Mouse (Mus musculus) left cerebral cortex, adult 8-10 months (tissue): ENCODE data around the gene Zfp949. TPM values are rescaled to one million over a fixed set of nuclear protein-coding genes. Genes with fewer than 3 reads are reported as not detected.

Experiments
- DNase-seq, 2 experiments: peaks; one replicate each; pipeline ENCODE4 v3.0.0; 2022; ENCODE audit warnings: low spot score in 2 of 2
- total RNA-seq, 4 experiments: library from RNA; stranded (reverse); gene quantifications; 2 replicates each; pipeline ENCODE4 v1.2.4; 2022

Zfp949 gene
- 10 to 100 TPM; 23.3 to 30.1 (median 28.9) TPM for total RNA-seq

DNA sequence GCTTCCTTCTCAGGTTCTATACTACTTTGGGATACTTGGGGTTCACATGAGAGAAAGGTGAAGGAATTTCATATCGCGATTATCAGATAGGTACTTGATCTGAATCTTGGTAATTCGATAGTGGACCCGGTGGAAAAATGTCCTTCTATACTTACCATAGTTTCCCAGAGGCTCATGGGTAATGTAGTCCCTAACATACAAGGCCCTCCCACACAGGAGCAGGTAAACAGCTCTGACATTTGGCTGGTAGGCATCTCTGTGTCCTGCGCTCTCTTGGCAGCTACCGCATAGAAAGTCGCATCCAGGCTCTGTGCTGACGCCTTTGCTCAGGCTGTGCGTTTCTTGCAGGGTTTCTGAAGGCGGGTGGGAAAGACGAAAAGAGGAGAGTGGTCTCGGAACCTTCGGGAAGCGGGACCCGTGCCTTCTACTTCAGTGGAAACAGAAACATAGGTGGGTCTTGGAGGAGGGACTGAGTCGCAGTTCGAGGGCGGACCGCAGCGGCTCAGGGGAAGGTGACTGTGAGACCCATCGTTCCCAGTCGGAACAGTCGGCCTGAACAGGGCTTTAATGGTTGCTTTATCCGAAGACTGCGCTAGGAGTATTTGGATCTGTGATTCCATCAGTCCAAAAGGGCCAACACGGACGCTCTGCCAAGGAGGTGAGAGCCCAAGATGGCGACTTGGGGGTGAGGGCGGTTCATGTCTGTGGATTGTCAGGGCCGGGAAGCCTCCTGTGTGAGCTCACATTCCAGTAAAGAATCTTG, at the start of gene Zfp949:
Gene Zfp949 (plus strand): TSS at position 170 of the 763 bp plus-strand sequence.
- peak; percentile 76 to 83 for DNase-seq

DNA sequence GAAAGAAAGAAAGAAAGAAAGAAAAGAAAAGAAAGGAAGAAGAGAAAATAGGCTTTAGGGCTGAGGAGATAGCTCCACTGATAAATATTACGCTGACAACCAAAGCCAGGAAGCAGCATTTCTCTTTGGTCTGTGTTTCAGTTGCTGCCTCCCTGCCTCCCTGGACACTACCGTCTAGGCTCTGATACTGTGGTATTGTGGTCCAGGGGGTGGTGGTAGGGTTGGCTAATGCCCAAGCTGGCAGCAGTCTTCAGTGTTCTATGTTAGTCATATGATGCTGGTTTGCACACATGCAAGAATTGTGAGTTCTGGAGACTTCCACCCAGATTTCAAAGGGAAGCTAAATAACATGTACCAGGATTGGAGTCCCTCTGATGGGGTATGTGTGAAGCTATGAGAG, 47.7 kb upstream of the Zfp949 start:
- no peak for DNase-seq

DNA sequence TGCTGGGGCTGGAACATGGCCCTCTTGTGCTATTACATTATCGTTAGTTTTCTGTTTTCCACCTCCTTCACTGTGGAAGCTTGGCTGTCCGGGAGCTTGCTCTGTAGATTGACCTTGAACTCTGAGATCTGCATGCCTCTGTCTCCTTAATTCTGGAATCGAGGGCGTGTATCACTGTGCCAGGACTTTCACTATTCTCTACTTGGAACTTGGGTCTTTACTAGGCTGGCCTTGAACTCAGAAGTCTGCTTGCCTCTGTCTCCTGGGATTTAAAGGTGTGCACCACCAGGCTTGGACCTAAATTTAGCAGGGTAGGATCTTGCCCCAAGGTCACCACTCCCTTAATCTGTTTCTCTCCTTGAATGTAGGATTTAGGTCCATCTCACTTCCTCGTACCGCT, 46.0 kb upstream of the Zfp949 start:
- no peak for DNase-seq

DNA sequence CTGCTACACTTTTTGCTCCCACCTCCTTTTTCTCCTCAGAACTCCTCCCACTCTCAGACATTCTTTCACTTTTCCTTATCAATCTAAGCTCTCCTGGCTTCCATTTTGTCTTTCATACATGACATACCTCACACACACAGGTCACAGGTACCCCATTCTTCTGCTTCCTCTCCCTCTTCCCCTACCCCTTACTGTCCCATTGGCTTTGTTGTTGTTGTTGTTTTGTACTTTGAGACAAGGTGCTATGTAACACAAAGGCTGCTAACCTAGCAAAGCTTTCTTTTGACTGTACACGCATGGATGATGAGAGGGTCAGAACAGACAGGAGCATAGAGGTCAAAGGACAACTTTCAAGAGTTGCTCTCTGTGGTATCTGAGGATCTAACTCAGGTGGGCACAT, 32.3 kb upstream of the Zfp949 start:
- DNase-seq = no peak

DNA sequence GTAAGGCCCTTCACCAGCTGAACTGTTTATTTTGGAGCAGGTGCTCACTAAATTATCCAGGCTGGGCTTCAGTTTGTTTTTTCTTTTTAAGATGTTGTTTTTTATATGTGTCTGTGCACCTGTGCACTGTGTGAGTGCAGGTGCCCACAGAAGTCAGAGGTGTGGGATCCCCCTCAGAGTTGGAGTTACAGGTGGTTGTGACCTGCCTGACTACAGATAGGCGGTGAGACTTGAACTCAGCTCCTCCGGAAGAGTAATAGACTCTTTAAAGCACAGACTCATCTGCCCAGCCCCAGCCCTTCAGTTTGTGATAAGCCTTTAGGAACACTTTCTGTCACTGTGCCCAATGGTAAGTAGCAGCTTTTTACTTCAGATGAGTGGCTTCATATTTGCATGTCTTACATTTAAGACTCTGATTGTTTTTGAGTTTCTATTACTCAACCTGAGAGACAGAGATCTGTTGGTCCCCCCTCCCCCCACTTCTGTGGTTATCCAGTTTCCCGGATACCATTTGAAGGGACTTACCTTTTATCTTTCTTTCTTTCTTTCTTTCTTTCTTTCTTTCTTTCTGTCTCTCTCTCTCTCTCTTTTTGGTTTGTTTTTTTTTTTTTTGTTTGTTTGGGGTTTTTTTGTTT, 31.3 kb upstream of the Zfp949 start:
- DNase-seq = no peak

DNA sequence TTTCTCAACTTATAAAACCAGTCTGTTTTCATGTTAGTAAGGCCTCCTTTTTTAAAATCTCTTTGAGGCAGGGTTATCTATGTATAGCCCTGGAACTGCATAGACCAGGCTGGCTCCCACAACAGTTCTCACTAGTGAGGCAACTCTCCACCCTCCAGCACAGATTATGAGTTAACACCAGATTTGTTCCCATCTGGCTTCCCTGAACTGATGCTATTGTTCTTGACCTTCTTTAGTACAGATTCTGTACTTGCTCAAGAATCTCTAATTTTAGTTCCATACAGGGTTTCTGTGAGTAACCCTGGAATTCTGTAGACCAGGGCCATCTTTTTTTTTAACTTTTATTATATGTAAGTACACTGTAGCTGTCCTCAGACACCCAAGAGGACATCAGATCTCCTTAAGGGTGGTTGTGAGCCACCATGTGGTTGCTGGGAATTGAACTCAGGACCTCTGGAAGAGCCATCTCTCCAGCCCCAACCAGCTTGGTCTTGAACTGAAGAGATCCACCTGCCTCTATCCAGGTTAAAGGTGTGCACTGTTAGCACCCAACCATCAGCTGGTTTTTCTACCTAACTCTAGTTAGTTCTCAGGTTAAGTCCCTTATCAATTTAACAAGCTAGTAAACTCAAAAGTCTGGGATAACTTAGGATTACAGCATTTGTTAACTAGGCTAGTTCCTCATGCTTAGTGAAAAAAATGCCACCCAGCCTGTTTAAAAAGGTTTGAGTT, 28.3 kb upstream of the Zfp949 start:
- DNase-seq = no peak

DNA sequence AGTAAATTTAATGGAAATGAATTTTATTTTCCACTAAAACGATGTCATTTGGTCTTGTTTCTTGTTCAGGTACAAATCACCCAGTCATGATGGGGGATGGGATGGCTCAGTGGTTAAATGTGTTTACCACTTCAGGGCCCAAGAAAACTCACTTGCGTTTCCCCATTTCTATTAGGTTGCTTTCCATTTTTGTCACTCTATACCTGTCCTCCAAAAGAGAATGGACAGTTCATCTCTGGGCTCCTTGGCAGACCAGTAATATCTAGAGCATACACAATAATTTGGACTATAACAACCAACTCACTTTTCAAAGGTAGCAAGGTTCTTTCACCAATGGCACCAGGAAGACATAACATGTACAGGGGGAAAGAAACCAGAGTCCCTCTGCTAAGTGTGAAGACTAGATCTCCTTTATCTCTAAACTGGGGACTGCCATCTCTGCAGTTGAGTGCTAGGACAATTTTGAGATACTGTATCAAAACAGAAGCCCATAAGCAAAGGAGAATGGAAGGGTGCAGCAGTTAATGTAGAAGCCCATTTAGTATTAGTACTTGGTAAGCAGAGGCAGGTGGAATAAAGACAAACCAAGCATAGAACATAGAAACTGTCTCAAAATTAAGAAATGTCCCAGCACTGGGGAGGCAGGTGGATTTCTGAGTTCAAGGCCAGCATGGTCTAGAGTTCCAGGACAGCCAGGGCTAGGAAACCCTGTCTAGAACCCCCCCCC, 27.5 kb upstream of the Zfp949 start:
- no peak for DNase-seq

DNA sequence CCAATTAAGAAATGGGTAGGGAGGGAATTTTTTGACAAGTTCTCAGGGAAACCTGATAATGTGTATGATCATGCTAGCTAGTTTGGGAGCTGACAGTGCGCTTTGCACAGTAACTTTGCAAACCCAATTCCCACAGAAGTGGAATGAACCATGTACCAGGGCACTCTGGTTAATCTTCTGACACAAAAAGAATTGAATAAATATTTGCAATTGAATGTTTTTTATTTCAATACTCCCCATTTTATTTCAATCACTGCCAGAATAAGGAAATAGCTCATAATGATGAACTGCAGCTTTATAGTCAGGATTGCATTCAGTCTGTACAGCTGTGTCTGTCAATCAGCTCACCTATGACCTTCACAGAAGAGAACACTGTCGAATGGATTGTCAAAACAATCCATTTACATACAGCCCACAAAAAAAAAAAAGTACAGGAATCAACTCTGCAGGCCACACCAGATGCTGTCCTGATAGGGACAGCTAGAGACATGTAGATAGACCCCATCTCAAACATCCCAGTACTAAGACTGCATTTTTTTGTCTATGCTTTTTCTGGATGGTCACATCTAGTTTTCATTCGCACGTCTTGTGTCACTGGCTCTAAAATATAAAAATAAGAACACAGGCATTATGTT, 26.9 kb upstream of the Zfp949 start:
- DNase-seq = no peak

DNA sequence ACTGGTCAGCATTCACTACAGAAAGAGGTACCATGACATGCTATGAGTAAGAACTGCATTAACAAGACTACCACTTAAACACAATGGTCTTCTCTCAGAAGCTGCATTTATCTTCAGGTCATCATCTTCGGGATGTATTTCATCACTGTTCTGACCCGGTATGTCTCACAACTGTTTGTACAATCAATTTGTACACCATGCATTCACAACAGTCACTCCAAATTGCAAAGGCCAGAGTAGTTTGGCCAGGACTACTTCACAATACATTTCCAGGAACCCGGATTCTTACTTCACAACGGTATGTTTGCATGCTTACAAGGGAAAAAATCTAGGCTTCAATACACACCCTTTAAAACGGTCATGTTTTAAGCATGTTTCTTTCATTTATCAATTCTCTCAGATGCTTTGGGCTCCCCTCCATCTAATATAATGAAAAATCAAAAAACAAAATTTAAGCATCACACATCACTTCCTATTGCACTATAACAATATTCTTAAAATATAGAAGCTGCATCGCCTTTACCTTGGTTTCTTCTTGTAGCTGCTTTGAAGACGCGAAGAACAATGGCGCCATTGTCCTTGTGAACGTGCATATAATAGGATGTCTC, 25.8 kb upstream of the Zfp949 start:
- no peak for DNase-seq

DNA sequence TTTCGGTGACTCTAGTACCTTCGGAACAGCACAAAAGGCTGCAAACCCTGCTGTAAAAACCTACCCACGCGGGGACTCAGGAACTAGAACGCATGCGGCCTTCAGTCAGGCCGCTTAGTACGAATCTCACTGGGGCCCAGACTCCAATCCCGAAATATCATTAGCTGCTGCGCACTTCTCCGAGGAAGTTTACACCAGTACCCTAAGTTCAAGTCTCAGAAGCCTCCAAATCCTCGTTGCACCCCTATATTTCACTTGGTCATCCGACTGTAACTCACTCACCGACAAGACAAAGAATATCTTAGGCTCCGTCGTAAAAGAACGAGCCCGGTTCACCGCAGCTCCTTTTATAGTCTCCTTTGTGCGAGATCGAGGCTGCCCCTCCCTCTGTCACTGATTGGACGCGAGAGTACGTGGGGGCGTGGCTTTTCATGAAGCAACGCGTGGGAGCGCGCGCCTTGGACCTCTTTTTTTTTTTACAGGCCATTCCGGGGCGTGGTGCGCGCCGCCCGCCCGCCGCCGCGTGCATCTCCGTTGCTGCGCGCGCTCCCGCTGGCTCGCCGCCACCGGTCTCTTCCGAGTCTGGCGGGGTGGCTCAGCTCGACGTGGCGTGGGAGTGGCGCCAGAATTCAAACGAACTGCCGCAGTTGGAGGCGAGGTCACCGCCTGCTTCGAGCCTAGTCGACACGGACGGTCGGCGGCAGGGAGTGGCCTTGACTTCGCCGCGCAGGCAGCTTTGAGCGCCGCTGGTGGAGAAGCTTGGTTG, 25.1 kb upstream of the Zfp949 start:
- peak; percentile 87 to 95 for DNase-seq

DNA sequence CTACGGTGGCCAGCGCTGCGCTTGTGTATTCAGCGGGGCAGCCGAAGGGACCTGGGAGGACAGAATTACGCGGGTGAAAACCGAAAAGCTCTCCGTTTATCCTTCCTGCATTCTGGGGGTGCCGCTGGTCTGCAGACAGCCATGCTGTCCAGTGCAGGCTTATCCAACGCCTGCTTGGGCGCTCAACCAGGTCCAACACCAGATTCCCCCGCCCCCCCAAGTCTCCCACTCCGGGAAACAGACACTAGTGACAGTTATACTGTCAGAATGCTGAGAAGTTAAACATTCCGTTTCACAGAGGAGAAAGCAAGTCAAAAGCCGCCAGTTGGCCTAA, 24.5 kb upstream of the Zfp949 start:
- no peak for DNase-seq

DNA sequence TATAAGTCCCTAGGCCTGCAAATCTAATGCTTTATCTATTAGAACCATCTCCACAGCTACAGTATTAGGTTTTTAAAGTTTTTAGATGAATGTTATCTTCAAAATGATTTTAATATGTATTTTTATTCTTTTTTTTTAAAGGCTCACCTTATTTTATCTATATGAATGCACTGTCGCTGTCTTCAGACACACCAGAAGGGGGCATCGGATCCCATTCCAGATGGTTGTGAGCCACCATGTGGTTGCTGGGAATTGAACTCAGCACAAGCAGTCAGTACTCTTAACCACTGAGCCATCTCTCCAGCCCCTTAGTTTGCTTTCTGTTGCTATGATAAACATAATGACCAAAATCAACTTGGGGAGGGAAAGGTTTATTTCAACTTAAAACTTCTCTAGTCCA, 23.5 kb upstream of the Zfp949 start:
- no peak for DNase-seq

DNA sequence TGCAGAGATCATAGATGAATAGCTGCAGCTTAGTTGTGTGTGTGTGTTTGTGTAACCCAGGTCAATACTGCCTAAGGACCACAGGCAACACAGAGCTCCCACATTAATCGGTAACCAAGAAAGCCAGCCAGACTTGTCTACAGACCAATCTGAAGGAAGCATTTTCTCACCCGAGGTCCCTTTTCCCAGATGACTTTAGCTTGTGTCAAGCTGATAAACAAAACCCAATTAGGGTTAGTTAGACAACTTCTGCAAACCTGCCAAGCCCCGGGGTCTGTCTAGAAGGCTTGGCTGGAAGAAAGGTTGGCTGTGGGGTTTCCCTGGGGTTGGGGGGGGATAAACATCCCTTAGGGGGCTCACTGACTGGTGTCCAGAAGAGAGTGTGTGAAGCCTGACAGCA, 23.0 kb upstream of the Zfp949 start:
- DNase-seq = no peak

DNA sequence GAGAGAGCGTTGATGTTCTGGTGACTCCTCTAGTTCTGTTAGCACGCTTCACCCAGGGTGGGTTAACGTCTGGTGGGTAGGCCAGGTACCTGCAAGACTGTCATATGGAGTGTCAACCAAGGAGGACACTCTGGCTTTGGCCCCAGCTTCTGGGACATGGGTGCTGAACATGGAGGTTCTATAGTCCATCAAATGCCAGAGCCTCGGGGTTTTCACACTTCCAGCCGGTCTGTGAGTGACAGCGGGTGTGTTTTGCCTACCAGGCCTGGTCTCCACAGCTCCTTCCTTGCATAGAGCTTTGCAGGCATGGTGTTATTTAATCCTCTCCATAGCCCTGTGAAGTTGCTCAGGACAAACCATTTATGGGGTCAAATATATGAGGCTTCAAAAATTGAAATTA, 22.5 kb upstream of the Zfp949 start:
- no peak for DNase-seq

DNA sequence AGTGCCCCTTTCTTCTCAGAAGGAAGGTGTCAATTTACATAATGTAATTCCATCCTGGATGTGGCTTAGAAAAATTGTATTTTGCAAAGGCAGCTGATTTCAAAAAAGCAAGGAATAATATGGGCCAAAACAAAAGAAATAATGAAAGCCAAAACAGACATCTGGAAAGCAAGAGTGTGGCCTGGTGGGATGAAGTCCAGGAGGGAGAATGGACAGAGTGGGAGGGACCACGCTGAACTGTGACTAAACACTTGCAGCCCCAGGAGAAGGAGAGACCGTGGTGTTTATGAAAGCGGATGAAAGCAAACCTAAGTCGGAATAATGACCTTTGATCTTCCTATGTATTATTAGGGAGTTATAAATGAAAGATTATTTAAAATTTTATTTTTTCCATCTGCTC, 19.9 kb upstream of the Zfp949 start:
- no peak for DNase-seq

DNA sequence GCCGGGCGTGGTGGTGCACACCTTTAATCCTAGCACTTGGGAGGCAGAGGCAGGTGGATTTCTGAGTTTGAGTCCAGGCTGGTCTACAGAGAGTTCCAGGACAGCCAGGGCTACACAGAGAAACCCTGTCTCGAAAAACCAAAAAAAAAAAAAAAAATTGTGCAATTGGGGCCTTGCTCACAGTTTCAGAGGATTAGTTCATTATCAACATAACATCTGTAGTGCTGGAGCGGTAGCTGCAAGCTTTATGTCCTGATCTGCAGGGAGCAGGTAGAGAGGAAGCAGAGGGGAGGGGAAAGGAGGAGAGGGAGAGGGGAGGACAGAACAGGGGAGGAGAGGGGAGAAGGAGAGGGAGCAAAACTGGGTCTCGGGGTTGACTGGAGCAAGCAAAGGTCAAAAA, 19.1 kb upstream of the Zfp949 start:
- DNase-seq = no peak

DNA sequence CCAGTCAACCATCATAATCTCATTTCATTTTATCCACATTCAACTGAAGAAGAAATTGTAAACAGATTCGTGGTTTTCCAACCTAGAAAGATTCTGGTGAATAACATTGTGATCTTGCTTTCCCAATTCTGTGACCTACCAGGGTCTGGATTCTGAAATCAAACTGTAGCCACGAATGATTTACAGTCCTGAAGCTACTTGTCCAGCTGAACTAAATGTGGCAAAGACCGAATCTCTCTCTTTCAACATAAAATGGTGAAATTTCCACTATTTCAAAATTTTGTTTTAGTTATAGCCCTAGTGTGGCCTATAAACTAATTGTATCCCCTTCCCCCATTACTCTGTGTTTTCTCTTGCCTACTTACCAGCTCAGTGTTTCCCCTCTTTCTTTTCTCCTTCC, 18.2 kb upstream of the Zfp949 start:
- DNase-seq = no peak

DNA sequence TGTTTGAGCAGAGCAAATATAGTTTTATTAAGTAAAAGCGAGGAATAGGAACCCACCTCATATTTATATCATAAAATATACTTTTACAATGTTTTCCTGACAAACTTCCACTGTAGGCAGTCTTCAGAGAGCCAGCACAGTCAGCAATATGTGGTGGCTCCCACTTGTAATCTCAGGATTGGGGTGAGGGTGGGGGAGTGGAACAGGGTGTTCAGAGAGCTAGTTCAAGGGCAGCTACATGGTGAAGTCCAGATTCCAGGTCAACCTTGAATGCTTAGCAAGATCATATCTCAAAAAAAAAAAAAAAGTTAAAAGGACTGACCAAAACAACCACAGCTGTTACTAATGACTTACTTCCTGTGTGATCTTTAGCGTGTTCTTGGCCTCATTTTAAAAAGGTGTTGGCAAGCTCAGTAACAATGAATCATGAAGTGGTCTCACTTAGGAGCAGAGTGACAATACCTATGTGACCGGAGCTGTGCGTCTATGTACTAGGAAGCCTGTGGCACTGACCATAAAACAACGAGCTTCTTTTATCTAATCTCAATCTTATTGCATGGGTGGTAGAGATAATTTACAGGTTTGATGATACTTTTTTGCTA, 17.7 kb upstream of the Zfp949 start:
- no peak for DNase-seq

DNA sequence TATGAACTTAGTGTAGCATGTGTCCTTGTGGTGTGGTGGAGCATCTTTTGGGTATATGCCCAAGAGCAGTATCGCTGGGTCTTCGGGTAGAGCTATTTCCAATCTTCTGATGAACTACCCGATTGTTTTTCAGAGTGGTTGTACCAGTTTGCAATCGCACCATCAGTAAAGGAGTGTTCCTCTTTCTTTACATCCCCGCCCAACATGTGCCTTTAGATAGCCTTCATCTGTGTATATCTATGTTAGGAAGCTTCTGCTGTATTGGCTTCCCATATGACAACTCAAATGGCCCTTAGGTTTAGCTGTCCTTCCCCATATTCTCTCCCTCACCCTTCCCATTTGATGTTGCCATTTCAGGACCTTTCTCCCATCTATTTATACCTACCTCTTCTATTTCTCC, 13.7 kb upstream of the Zfp949 start:
- DNase-seq = no peak
